Mouse (Mus musculus): ENCODE results near the gene Pde10a. TPM values are rescaled to one million over a fixed set of nuclear protein-coding genes. Genes with fewer than 3 reads are reported as not detected.

Pde10a gene
- polyA plus RNA-seq, 1 experiment from 2014 or later = 10.7 TPM

DNA sequence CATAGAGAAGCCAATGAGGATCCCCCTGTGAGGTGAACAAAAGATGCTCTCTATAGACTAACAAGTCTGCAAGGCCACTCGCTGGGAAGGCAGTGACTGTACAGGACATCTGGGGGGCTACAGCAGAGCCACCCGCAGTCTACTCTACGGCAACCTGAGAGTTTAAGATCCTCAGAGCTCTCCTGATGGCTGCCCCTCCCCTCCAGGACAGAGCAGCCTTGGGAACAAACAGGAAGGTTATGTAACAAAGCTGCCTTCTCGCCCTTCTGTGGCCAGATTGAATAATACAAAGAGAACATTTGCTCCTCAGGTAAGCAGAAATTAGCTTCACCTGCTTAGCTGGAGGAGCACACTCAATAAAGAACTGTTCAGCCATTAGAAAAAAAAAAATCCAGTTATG is 7.4 kb downstream of the Pde10a start:
- H3K27me3 ChIP-seq = peaks cover 13% of the 10 kb centered on the region; the same call in 1 of the 2 replicates
- H3K4me2 ChIP-seq = no peak overlapping the region
- no peak overlapping the region for H3K9ac ChIP-seq
- H3K4me3 ChIP-seq (replicated peaks) = no peak overlapping the region
- 64% methylated on average over 4 of the region's 4 CpGs for WGBS
- no peak overlapping the region for H3K27ac ChIP-seq
- peaks cover 3% of the 10 kb centered on the region; the same call in 1 of the 2 replicates for H3K9me3 ChIP-seq
- H3K36me3 ChIP-seq (replicated peaks) = no peaks in the 10 kb centered on the region
- no peaks in the 10 kb centered on the region for H3K4me1 ChIP-seq
- no peak for ATAC-seq (ENCODE audit: low FRiP score)

DNA sequence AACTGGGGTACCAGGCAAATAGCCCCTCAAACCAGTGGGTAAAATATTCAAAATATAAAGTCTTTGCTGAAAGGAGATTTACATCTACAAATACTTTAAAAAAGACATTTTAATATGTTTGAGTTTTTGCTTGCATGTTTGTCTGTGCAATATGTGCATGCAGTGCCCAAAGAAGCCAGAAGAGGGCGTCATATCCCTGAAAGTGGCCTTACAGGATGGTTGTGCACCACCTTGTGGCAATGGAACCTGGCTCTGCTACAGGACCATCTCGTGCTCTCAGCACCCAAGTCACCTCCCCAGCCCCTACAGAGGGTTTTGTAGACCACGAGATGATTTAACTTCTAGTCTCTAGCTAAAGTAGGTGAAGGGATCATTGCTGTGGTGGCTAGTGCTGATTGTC is 8.7 kb downstream of the Pde10a start:
- no peak overlapping the region for H3K4me3 ChIP-seq (replicated peaks)
- no peak for ATAC-seq (ENCODE audit: low FRiP score)
- H3K4me2 ChIP-seq = no peak overlapping the region
- no peak overlapping the region for H3K27ac ChIP-seq
- 0 out of 2 replicates have a peak, but pooled peaks cover 2% of the 10 kb centered on the region for H3K27me3 ChIP-seq
- no peaks in the 10 kb centered on the region for H3K4me1 ChIP-seq
- H3K9me3 ChIP-seq = peaks cover 3% of the 10 kb centered on the region; the same call in 1 of the 2 replicates
- no peaks in the 10 kb centered on the region for H3K36me3 ChIP-seq (replicated peaks)
- WGBS = 45% methylated on average over 3 of the region's 3 CpGs
- no peak overlapping the region for H3K9ac ChIP-seq

DNA sequence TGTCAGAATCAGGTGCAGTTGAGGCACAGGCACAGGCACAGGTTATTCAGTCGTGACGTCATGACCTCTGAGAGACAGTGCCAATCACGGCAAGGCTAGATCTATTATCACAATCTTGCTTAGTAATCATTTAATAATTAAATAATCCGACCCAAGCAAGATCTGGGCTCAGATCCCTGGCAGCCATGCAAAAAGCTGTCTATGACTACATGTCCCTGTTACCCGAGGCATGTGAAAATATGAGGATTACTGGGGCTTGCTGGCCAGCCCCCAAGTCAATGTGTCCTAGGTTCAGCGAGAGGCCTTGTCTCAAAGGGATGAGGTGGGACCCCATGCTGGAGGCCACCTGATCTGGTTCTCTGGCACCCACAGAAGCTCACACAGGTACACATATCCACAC is 11.3 kb downstream of the Pde10a start:
- no peak overlapping the region for H3K4me3 ChIP-seq (replicated peaks)

DNA sequence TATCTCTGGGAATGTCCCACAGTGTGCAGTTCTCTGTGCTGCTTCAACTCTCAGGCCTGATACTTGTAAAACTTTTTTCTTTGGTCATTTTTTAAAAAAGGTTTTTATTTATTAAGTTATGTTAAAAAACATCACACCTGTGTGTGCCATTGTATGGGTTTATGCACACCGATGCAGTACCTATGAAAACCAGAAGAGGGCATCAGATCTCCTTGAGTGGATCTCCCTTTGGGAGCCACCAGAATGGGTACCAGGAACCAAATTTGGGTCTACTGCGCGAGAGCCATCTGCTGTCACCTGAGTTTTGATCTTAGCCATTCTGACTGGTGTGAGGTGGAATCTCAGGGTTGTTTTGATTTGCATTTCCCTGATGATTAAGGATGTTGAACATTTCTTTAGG is 12.9 kb downstream of the Pde10a start:
- Histone ChIP-seq H3K4me1 (no peaks in the 10 kb centered on the region), H3K9me3 (peaks cover 3% of the 10 kb centered on the region; the same call in 1 of the 2 replicates), H3K4me2 (no peak overlapping the region), H3K4me3 (replicated peaks) (no peak overlapping the region), H3K27ac (no peak overlapping the region), H3K36me3 (replicated peaks) (no peaks in the 10 kb centered on the region), H3K27me3 (no peaks in the 10 kb centered on the region), H3K9ac (no peak overlapping the region)
- WGBS = 68% methylated on average over 3 of the region's 3 CpGs
- no peak for ATAC-seq (ENCODE audit: low FRiP score)

More for the DNA sequence above, 11.3 kb downstream of the Pde10a start:
- ATAC-seq (ENCODE audit: low FRiP score) = no peak
- no peak overlapping the region for H3K9ac ChIP-seq
- WGBS = 86% methylated on average over 6 of the region's 6 CpGs
- 0 out of 2 replicates have a peak, but pooled peaks cover 2% of the 10 kb centered on the region for H3K27me3 ChIP-seq
- H3K36me3 ChIP-seq (replicated peaks) = no peaks in the 10 kb centered on the region
- H3K27ac ChIP-seq = no peak overlapping the region
- H3K4me1 ChIP-seq = no peaks in the 10 kb centered on the region
- H3K4me2 ChIP-seq = no peak overlapping the region
- peaks cover 3% of the 10 kb centered on the region; the same call in 1 of the 2 replicates for H3K9me3 ChIP-seq

DNA sequence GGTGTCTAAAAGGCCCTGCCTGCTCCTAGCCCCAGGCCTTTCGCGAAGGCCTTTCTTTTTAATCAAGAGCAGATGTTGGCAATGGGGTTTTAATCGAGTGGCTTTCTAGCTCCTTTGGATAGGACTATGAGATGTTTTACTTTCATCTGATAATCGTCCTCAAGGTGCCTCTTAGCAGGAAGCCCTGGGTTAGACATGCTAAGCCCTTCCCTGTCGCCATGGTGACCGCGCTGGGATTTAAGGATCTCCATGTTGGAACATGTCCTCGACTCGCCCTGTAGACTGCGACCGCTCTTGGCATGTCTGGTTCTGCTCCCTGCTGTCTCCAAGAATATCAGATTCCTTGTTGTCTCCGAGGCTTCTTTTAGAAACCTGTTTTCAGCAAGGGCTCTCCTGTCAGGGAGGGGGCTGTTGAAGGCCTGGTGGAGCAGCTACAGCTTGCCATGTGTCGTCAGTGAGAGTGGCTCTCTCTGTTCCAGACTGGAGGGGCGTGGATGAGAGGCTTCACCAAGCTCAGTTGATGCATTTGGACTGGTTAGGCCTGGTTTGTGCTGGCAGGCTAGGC is 16.9 kb downstream of the Pde10a start:
- no peak overlapping the region for H3K9ac ChIP-seq

DNA sequence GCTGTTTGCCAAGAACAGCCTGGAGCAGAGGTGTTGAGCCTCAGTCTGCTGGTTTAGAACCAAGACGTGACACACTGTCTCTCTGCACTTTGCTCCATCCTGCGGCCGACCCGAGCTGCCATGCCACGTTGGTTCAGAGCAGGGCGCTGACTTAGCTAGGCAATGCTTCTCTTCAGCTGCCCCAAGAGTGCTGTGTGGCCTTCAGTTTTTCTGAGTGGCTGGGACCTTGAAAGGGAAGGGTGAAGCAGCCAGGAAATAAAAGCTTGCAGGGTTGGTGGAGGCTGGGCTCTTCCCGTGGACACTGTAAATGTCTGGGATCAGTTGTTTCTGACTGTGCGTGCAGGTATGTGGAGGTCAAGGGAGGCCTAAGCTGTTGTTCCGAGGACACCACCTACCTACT is 21.2 kb downstream of the Pde10a start:
- 89% methylated on average over 9 of the region's 9 CpGs for WGBS

More for the DNA sequence above, 16.9 kb downstream of the Pde10a start:
- Histone ChIP-seq H3K27me3 (no peaks in the 10 kb centered on the region), H3K36me3 (replicated peaks) (no peaks in the 10 kb centered on the region), H3K9me3 (no peaks in the 10 kb centered on the region), H3K4me2 (no peak overlapping the region), H3K27ac (no peak overlapping the region), H3K4me1 (no peaks in the 10 kb centered on the region), H3K4me3 (replicated peaks) (no peak overlapping the region)
- 76% methylated on average over 14 of the region's 14 CpGs for WGBS
- no peak for ATAC-seq (ENCODE audit: low FRiP score)

DNA sequence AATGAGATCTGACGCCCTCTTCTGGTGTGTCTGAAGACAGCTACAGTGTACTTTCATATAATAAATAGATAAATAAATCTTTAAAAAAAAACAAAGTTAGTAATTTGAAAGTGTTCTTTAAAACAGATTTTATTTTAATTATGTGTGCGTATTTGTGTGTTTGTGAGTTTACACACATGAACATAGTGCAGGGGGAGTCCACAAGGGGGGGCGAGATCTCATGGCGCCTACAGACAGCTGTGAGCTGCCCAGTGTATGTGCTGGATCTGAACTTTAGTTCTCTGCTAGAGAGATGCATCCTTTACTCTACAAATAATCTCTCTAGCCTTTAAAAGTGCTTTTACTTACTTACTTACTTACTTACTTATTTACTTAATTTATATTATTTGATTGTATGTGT is 23.6 kb downstream of the Pde10a start:
- no peaks in the 10 kb centered on the region for H3K27me3 ChIP-seq
- no peaks in the 10 kb centered on the region for H3K36me3 ChIP-seq (replicated peaks)
- no peak overlapping the region for H3K4me3 ChIP-seq (replicated peaks)
- no peaks in the 10 kb centered on the region for H3K9me3 ChIP-seq
- no peak for ATAC-seq (ENCODE audit: low FRiP score)
- 86% methylated on average over 4 of the region's 4 CpGs for WGBS
- H3K27ac ChIP-seq = no peak overlapping the region
- H3K4me2 ChIP-seq = no peak overlapping the region
- no peaks in the 10 kb centered on the region for H3K4me1 ChIP-seq
- no peak overlapping the region for H3K9ac ChIP-seq

More for the DNA sequence above, 21.2 kb downstream of the Pde10a start:
- no peak overlapping the region for H3K4me3 ChIP-seq (replicated peaks)
- H3K36me3 ChIP-seq (replicated peaks) = no peaks in the 10 kb centered on the region
- no peaks in the 10 kb centered on the region for H3K9me3 ChIP-seq
- H3K27me3 ChIP-seq = no peaks in the 10 kb centered on the region
- no peaks in the 10 kb centered on the region for H3K4me1 ChIP-seq
- H3K27ac ChIP-seq = no peak overlapping the region
- ATAC-seq (ENCODE audit: low FRiP score) = no peak
- no peak overlapping the region for H3K9ac ChIP-seq
- H3K4me2 ChIP-seq = no peak overlapping the region

DNA sequence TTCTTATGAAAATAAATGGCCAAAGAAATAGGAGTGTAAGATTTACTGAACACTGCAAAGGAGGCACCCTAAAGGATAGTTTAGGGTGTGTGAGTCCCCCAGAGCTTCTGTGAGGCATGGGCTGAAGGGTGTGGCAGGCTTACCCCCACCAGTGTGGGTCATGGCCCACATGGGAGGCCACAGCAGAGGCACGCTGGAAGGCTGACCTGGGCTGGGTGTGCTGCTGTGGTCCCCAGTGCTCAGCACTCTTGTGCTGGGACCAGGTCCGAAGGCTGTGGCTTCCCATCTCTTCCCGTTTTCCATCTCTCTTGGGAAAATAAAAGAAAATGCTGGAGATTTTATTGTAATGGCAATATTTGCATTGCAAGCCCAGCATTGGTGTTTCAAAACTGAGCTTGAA is 26.5 kb downstream of the Pde10a start:
- Histone ChIP-seq H3K9me3 (no peaks in the 10 kb centered on the region), H3K4me2 (no peak overlapping the region), H3K9ac (no peak overlapping the region), H3K4me3 (replicated peaks) (no peak overlapping the region), H3K27me3 (no peaks in the 10 kb centered on the region), H3K36me3 (replicated peaks) (no peaks in the 10 kb centered on the region), H3K4me1 (no peaks in the 10 kb centered on the region), H3K27ac (no peak overlapping the region)
- WGBS = 83% methylated on average over 3 of the region's 3 CpGs
- no peak for ATAC-seq (ENCODE audit: low FRiP score)

DNA sequence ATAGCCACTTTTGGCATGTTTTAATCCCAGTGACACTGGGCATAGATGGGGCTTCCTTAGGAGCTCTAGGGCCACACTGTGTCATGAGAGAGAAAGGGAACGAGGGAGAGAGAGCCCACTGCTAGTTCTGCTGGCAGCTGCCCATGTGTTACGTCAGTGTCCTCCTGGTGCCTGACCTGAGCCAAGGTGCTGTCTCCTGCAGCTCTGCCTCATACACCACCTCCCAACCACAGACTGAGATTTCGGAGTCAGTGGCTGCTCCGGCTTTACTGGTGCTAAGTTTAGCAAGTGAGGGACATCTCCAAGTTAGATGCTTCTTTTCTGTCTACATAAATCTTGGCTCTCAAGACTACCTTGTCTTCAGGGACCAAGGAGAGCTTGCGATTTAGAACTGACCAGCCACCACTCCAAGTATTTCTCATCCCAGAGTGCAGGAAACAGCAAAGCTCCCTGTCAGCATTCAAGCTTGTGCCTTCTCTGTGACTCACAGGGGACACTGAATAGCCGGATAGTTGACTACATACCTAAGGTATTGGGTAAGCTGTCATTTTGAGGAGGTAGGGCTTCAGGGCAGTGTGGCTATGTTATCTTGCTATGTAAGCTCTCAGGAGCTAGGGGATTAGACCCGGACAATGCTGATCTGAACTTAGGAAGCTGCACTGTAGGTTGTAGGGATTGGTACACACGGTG is 27.3 kb downstream of the Pde10a start:
- H3K4me3 ChIP-seq (replicated peaks) = no peak overlapping the region
- no peaks in the 10 kb centered on the region for H3K27me3 ChIP-seq
- no peak overlapping the region for H3K27ac ChIP-seq
- ATAC-seq (ENCODE audit: low FRiP score) = no peak
- H3K9ac ChIP-seq = no peak overlapping the region
- H3K9me3 ChIP-seq = no peaks in the 10 kb centered on the region
- no peaks in the 10 kb centered on the region for H3K36me3 ChIP-seq (replicated peaks)
- H3K4me2 ChIP-seq = no peak overlapping the region
- no peaks in the 10 kb centered on the region for H3K4me1 ChIP-seq
- WGBS = 89% methylated on average over 8 of the region's 8 CpGs

DNA sequence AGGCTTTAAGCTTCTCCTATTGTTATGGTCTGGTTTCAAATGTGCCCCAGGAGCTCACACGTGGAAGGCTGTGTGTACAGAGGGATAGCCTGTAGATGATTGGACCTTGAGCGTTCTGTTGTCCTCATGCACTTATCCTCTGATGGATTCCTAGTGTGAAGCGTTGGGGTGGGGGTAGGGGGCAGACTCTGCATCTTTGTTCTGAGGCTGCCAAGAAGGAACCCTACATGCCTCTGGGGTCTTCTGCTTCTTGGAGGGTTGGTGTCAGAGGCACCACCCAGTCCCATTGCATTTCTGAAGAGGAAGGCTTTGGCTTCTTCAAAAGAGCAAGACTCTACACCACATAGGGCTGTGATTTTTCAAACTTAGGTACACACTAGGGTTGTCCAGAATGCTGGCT is 28.4 kb downstream of the Pde10a start:
- Histone ChIP-seq H3K4me2 (no peak overlapping the region), H3K36me3 (replicated peaks) (no peaks in the 10 kb centered on the region), H3K9me3 (no peaks in the 10 kb centered on the region), H3K4me1 (no peaks in the 10 kb centered on the region), H3K4me3 (replicated peaks) (no peak overlapping the region), H3K9ac (no peak overlapping the region), H3K27me3 (no peaks in the 10 kb centered on the region), H3K27ac (no peak overlapping the region)
- WGBS = 78% methylated on average over 3 of the region's 3 CpGs
- ATAC-seq (ENCODE audit: low FRiP score) = no peak

DNA sequence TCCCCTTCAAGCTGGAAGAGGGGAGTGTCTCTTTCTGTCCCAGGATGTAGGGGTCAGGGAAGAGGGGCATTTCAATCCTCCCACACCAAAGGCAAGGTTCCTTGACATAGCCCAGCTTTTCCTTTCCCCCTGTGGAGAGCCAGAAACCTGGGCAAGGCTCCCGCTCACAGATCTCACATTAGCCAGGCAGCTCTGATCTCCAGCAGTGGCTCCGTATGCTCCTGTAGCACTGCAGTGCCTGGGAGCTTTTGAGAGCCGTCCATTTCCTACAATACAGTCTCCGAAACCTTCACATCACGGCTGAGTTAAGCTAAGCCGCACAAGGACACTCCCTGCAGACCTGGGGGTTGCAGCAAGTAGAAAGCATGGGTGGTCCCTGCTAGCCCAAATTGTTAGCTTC is 29.0 kb downstream of the Pde10a start:
- no peaks in the 10 kb centered on the region for H3K4me1 ChIP-seq
- H3K4me2 ChIP-seq = no peak overlapping the region
- no peak overlapping the region for H3K9ac ChIP-seq
- no peaks in the 10 kb centered on the region for H3K36me3 ChIP-seq (replicated peaks)
- H3K9me3 ChIP-seq = no peaks in the 10 kb centered on the region
- H3K27me3 ChIP-seq = no peaks in the 10 kb centered on the region
- H3K27ac ChIP-seq = no peak overlapping the region
- H3K4me3 ChIP-seq (replicated peaks) = no peak overlapping the region
- ATAC-seq (ENCODE audit: low FRiP score) = no peak
- 78% methylated on average over 6 of the region's 6 CpGs for WGBS

DNA sequence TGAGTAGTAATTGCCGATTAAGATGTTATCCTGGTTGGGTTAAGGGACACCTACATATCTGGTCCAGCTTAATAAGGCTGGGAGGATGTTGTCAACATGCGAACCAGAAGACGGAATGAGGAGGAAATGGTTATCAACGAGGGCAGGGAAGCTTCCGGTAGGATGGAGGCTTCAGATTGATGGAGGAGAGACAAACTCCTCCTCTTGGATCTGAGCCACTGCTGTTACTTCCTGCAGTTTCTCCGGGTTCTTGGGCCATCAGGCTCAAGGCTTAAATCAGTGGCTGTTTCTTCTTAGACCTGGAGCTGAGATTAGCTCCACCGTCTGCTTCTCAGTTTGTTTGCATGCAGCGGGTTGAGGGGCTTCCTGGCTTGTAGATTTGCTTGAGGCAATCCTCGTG is 30.6 kb downstream of the Pde10a start:
- H3K4me1 ChIP-seq = no peaks in the 10 kb centered on the region
- H3K36me3 ChIP-seq (replicated peaks) = no peaks in the 10 kb centered on the region
- H3K9me3 ChIP-seq = no peaks in the 10 kb centered on the region
- no peak overlapping the region for H3K9ac ChIP-seq
- WGBS = 92% methylated on average over 9 of the region's 9 CpGs
- H3K27ac ChIP-seq = no peak overlapping the region
- H3K4me2 ChIP-seq = no peak overlapping the region
- ATAC-seq (ENCODE audit: low FRiP score) = no peak
- no peaks in the 10 kb centered on the region for H3K27me3 ChIP-seq
- no peak overlapping the region for H3K4me3 ChIP-seq (replicated peaks)

DNA sequence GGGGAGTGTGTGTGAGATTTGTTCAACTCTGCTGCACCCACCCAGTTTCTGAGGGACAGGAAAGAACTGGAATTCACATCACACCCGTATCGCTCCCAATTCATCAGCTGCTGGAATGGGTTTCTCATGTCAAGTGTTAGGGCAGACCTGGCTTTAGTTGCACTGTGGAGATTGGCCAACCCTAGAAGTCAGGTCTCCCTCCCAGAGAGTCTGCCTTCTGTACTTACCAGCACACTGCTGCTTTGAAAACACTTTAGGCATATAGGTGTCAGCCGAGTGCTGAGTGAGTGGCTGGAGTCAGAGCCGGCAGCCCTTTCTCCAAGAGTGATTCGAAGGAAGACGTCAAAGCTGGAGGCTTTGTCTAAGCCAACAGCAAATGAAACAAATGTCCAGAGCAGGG is 31.1 kb downstream of the Pde10a start:
- WGBS = 90% methylated on average over 6 of the region's 6 CpGs
- Histone ChIP-seq H3K4me1 (no peaks in the 10 kb centered on the region), H3K4me3 (replicated peaks) (no peak overlapping the region), H3K27ac (no peak overlapping the region), H3K36me3 (replicated peaks) (no peaks in the 10 kb centered on the region), H3K27me3 (no peaks in the 10 kb centered on the region), H3K9ac (no peak overlapping the region), H3K4me2 (no peak overlapping the region), H3K9me3 (no peaks in the 10 kb centered on the region)
- no peak for ATAC-seq (ENCODE audit: low FRiP score)

All from forebrain, embryonic 12.5 days (tissue).